Mouse (Mus musculus): ENCODE measurements around the gene Cacna2d1.
A peak's percentile ranks its signal among the peaks of the same experiment; 100 is the strongest.

The Cacna2d1 gene

DNA sequence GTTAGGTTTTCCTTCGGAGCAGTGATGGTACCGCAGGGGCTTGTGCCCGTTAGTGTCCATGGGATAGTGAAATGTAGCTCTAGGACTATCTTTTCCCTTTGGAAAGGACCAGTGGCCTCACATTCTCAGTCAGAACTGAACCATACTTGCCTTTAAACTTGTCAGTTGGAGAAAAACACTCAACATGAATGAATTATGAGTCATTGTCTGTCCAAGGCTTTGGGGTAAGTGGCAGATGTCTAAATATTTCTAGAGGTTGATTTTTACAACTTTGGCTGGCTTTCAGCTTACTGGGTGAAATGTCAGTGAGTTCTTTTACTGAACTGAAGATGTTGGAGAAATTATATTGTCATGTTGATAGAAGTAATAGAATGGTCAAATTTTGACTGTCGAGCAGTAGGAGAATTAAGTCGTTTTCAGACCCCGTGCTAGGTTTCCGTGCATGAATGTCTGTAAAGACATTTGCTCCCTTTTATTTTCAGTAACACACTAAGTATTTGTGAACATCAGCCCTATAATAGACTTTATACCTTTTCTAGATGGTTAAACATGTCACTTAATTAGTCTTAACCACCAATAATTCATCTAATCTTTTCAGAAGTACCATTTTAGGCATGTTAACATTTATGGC is 50.9 kb downstream of the Cacna2d1 start:
- DNase-seq: no peak

DNA sequence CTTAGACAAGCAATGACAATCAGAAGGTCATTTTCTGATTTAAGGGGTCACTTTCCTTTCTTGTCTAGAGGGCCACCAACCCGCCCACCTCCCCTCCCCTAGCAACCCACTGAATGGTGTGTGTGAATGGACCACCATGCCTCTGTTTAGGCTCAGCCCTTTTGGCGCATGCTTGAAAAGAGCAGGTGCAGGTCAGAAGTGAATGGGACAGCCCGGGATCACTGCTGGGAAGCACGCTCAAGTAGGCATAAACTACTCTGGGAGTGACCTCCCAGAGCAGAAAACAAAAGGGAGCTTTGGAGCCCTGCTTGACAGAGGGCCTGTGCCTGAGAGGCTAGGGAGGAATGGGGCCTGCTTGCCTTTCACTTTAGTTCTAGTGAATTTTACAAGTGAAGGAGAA is 51.4 kb downstream of the Cacna2d1 start:
- DNase-seq: no peak

DNA sequence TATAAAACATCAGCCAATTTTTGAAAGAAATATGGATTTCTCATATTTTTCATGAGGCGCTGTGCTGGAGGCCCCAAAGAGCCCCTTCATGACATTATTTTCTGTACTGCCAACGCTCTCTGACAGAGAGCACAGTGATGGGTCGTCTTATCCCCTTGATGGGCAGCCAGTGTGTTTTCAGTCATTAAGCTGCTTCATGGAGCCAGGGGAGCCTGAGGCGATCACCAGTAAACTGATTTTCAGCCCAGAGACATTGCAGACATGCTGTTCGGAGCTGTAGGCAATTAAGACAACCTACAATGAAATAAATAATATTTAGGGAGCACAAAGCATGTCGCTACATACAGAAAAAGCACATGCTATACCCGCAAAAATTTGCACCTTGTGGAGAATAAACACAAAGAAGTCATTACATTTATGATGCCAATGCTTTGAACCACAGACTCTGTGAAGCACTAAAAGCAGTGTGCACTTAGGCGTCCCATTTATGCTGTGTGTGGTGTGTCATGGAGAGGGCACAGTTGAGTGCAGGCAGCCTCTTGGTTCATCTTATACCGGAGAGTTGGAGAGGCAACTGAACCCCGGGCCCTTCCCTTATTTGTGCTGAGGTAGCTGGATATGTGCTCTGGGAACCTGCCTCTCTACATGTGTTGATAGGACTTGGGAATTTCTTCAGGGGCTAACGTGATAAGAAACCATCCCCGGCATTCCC is 57.1 kb downstream of the Cacna2d1 start:
- DNase-seq: no peak

DNA sequence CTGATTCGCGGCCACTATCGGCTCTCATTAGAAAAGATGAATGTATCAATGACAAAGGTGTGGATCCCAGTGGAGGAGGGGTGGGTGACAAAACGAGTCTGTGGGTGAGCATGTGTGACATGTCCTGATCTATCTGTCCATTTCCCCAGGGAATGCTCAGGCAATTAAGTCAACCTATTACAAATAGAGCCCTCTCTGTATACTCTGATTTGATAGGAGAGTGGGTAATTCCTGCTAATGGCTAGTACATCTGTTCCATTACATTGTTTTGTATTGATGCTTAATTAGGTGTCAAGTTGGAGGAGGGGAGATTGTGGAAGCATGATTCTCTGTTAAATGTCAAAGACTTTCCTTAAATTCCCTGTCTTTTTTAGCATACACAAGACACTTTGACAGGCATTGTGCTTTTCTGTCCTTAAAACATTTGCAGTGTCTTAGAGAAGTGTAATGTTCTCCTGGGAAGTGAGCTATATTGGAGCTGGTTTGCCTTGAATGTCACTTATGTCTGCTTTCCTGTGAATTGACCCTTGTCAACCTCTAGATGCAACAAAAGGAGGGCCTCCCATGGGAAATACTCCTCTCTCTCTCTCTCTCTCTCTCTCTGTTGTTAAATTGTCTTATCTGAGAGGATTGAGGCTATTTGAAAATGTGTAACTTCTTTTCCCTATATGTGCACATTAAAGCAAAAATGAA is 58.9 kb downstream of the Cacna2d1 start:
- DNase-seq: no peak

DNA sequence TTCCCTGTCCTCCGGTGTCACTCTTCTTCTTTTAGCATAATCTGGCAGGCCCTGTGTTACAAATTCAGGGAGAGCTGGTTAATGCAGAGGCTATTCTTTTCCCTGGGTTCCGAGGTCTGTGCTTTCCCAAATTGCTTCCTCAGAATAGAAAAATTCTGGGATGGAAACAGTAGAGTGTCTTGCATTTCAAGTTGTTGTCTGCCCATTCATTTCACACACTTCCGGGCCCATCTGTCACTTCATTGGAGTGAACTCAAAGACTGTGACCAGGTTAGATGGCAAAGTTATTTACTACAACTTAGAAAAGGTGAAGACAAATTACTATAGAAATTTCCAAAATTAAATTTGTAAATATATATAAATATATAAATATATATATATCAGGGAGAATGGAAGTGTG is 62.7 kb downstream of the Cacna2d1 start:
- DNase-seq: no peak

GRCm38 (mm10) chr5:15997769-15998168 is 63.3 kb downstream of the Cacna2d1 start:
- DNase-seq: no peak

GRCm38 (mm10) chr5:16000917-16001316 is 66.4 kb downstream of the Cacna2d1 start:
- no peak for DNase-seq

- DNase-seq: no peak
Observed at GRCm38 (mm10) chr5:16002431-16003063, 68.1 kb downstream of the Cacna2d1 start.

DNA sequence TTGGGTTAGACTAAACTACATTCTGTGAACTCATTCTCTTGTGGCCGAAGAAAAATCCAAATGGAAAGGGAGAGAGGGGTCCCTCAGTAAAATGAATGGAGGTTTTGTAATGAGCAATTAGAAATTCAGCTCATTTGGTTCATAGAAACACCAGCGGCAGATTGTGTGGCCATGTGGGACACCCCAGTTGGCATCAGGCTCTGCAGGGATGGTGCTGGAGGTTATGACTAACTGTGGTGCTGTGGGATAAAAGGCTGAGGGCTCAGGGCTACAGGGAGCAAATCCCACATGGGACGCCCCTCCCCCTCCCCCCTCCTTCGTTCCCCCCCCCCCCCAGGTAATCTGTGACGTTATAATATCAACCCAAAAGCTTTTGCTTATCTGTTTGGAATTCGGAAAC is 69.8 kb downstream of the Cacna2d1 start:
- DNase-seq: no peak

GRCm38 (mm10) chr5:16006964-16007363 is 72.5 kb downstream of the Cacna2d1 start:
- no peak for DNase-seq

DNA sequence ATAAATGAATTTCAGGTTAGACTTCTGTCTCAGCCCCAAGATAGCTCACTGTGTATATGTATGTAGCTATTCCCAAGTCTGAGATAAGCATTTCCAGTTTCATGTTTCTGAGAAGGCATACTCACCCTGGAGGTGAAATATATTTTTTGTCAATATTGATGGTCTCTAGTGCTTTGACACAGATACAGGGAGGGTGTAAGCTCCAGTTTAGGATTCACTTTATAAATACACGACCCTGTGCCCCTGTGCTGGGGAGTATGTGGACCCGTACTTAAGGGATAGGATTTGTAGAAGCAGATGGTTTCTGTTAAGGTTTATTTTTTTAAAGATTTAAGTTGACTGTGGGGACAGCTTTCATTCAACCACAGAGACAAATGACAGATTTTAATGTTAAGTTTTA is 79.2 kb downstream of the Cacna2d1 start:
- no peak for DNase-seq

GRCm38 (mm10) chr5:16014392-16014791 is 79.9 kb downstream of the Cacna2d1 start:
- no peak for DNase-seq

- DNase-seq: no peak
Observed at GRCm38 (mm10) chr5:16024626-16025417, 90.3 kb downstream of the Cacna2d1 start.

GRCm38 (mm10) chr5:16028881-16029280 is 94.4 kb downstream of the Cacna2d1 start:
- DNase-seq: no peak

DNA sequence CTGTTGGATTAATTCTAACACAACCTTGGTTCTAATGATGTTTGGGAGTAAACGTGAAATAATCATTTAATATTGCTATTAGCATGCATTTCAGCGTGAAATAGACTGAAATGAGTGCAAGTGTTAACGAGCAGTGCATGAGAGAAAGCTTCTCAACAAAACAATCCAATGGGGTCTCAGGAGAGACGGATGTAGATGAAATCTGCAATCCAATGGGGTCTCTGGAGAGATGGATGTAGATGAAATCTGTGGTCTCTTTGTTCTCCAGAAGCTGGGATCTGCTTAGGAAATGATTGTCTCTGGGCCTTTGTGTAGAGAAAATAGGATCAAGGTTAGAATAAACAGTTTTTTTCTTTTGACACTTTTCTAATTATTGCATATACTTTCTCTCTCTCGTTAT is 95.0 kb downstream of the Cacna2d1 start:
- no peak for DNase-seq

DNA sequence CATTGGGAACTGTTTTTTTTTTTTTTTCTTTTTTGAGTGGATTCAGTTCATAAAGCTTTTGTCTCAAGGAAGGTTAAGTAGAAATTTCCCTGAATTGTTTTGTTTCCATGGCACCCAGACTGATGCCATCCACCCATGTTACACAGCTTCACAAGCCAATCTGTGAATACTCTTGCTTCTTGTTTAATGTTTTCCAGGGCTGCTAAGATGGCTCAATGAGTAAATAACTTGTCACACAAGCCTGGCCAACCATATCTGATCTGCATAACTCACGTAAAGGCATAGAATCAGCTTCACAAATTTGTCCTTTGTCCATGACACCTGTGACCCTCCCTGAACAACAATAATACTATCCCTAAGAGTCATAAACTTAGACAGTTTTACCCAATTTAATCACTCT is 99.1 kb downstream of the Cacna2d1 start:
- DNase-seq: no peak

GRCm38 (mm10) chr5:16035259-16035658 is 100.8 kb downstream of the Cacna2d1 start:
- DNase-seq: no peak

DNA sequence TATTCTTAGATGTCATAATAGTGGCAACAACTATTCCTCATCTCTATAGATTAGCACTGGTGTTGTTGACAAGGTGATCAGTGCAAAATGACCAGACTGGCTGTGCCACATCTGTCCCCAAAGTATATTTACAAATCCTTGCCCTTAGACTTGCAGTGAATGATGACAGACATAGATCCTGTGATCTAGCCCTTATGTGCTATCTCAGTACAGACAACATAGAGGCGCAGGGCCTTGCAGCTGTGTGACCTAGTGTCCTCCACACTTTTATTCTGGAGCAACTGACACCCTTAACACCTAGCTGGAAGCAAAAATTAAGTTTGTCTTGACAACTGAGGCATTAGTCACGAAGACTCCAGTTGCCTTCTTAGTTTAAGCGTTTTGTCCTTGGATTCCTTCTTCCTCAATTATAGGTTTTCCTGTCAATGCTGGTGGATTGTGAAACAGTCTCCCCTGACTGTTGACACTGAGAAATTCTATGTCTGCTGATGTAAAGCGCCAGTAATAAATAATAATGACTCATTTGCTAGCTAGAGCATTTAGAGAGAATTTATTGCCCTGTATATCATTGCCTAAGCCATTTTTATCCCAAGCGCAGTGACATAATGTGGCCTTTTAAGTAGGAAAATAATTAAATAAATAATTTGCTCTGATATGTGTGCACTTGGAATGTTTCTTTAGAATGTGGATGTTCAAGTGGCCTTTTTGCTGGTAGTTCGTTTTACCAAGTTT is 110.8 kb downstream of the Cacna2d1 start:
- no peak for DNase-seq

DNA sequence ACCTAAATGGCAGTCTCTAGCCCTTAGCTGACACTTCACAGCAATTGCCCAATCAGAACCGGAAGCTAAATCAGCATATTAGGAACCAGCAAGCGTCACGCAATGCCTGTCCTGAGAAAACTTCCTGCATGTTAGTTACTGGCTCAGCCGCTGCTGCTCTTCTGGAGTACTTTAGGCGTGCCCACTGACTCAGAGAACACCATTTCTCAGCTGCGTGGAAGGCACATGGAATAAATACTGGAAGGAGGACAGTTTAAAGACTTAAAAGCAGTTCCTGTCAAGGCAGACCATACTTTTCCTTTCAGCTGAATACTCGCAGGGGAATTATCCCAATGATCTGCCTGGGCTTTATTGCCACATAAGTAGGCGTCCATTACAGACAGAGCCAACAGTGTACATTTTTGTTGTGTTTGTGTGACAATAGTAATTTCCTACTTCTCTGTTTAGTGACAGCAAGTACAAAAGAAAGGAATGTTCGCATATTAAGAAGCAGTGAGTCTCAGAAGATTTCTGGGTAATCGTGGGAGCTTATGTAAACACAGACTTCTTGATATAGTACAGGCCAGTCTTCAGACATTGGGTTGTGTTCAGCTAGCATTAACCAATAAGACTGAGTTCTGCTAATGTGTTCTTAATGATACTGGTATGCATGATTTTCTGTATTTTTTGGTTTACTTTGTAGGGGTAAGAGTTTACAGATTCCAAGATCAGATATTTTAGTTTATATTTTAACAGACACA is 113.1 kb downstream of the Cacna2d1 start:
- DNase-seq: peak; percentile 37

GRCm38 (mm10) chr5:16056795-16057194 is 122.3 kb downstream of the Cacna2d1 start:
- DNase-seq: no peak

DNA sequence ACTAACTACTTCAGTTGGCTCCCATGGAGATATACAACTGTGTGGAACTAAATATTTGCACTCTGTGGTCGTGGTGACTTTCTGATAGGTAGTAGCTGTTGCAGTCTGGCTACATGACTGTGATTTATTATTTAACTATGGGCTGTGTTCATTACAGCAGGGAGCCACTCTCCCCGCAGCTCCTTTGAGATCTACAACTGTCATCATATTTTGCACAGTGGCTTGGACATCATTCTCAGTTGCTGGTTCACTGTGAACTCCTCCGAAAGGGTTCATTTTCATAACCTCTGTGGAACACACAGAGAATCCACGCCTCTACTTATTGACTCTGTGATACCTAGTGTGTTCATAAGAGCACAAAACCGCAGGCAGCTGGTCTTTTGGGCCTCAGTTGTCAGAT is 128.3 kb downstream of the Cacna2d1 start:
- DNase-seq: no peak
